Mouse (Mus musculus) stomach, embryonic 15.5 days (tissue): ENCODE measurements at regions not wholly inside any gene's neighbourhood (a gene's known extent, or its start where the extent isn't known, plus 50 kb on each side); places are given as distances from the start of the nearest gene placed in this dataset.
"Not testable (repeated sequence)": the region's sequence is repeated elsewhere in the genome, so short reads cannot be mapped to it uniquely, and the experiment has no call there.

Experiments used
- ATAC-seq: fragments of 200-750 bp; cut with Nextera tagmentation; 2 replicates; pipeline ENCODE4 v1.8.0; 2017; ENCODE audit warnings: low read depth, moderate number of reproducible peaks, moderate TSS enrichment; ENCODE audit not compliant: insufficient read depth, low FRiP score
- H3K27ac ChIP-seq: fragments of 300-500 bp; sonication (generic); 2 replicates; pipeline ENCODE4 v1.5.1; 2015; ENCODE audit warnings: mild to moderate bottlenecking, inconsistent platforms
- H3K27me3 ChIP-seq: fragments of 300-500 bp; sonication (generic); replicated peaks from 2 replicates; pipeline ENCODE4 v1.6.1; 2015; ENCODE audit warnings: inconsistent platforms
- H3K36me3 ChIP-seq: fragments of 300-500 bp; sonication (generic); 2 replicates; pipeline ENCODE4 v1.6.1; 2015; ENCODE audit warnings: inconsistent platforms
- H3K4me1 ChIP-seq: fragments of 300-500 bp; sonication (generic); 2 replicates; pipeline ENCODE4 v1.6.1; 2015; ENCODE audit warnings: inconsistent platforms
- H3K4me2 ChIP-seq: fragments of 300-500 bp; sonication (generic); 2 replicates; pipeline ENCODE4 v1.6.1; 2015; ENCODE audit warnings: mild to moderate bottlenecking, inconsistent platforms
- H3K4me3 ChIP-seq: fragments of 300-500 bp; sonication (generic); replicated peaks from 2 replicates; pipeline ENCODE4 v1.5.1; 2015; ENCODE audit warnings: inconsistent platforms
- H3K9ac ChIP-seq: fragments of 300-500 bp; sonication (generic); 2 replicates; pipeline ENCODE4 v1.6.1; 2015; ENCODE audit warnings: inconsistent platforms
- H3K9me3 ChIP-seq: fragments of 300-500 bp; sonication (generic); 2 replicates; pipeline ENCODE4 v1.6.1; 2016; ENCODE audit warnings: inconsistent platforms
- WGBS: fragments of 180-500 bp; shearing (Covaris S2); methylation state at CpG from one replicate; pipeline ENCODE4 v1.1.7; 2015; 5-methylcytosine and 5-hydroxymethylcytosine counted together

GRCm38 (mm10) chr2:123887587-123887986 lies 202.2 kb upstream of the Sema6d start:
- no peak overlapping the region for H3K4me3 ChIP-seq
- H3K27ac ChIP-seq = no peak overlapping the region
- no peak overlapping the region for H3K4me2 ChIP-seq
- WGBS = 72% methylated on average over 2 of the region's 2 CpGs
- H3K9ac ChIP-seq = no peak overlapping the region
- no peaks in the 10 kb centered on the region for H3K27me3 ChIP-seq
- no peaks in the 10 kb centered on the region for H3K4me1 ChIP-seq
- no peak for ATAC-seq
- no peaks in the 10 kb centered on the region for H3K9me3 ChIP-seq
- H3K36me3 ChIP-seq = no peaks in the 10 kb centered on the region

- not testable (repeated sequence) for H3K9me3 ChIP-seq, H3K27me3 ChIP-seq, H3K4me1 ChIP-seq, H3K4me2 ChIP-seq, H3K36me3 ChIP-seq, H3K9ac ChIP-seq, ATAC-seq, H3K27ac ChIP-seq, H3K4me3 ChIP-seq
- WGBS = 70% methylated on average over 4 of the region's 4 CpGs
Measured at GRCm38 (mm10) chr2:123911921-123912320, 177.8 kb upstream of the Sema6d start.

- Histone ChIP-seq H3K27me3 (no peaks in the 10 kb centered on the region), H3K27ac (no peak overlapping the region), H3K4me1 (no peaks in the 10 kb centered on the region), H3K9me3 (no peaks in the 10 kb centered on the region), H3K4me2 (no peak overlapping the region), H3K4me3 (no peak overlapping the region), H3K36me3 (no peaks in the 10 kb centered on the region), H3K9ac (no peak overlapping the region)
- no peak for ATAC-seq
Measured at GRCm38 (mm10) chr2:123914021-123914420, 175.7 kb upstream of the Sema6d start.

- Histone ChIP-seq H3K4me2 (no peak overlapping the region), H3K4me3 (no peak overlapping the region), H3K36me3 (no peaks in the 10 kb centered on the region), H3K4me1 (no peaks in the 10 kb centered on the region), H3K9ac (no peak overlapping the region), H3K9me3 (no peaks in the 10 kb centered on the region), H3K27ac (no peak overlapping the region), H3K27me3 (no peaks in the 10 kb centered on the region)
- WGBS = 45% methylated on average over 2 of the region's 2 CpGs
- no peak for ATAC-seq
Measured at GRCm38 (mm10) chr2:123920418-123920817, 169.4 kb upstream of the Sema6d start.

GRCm38 (mm10) chr2:123928066-123928465 lies 161.7 kb upstream of the Sema6d start:
- Histone ChIP-seq H3K36me3 (no peaks in the 10 kb centered on the region), H3K4me3 (no peak overlapping the region), H3K4me2 (no peak overlapping the region), H3K27ac (peak overlapping the region; percentile 16; the same call in 1 of the 2 replicates), H3K9me3 (no peaks in the 10 kb centered on the region), H3K9ac (no peak overlapping the region), H3K4me1 (no peaks in the 10 kb centered on the region), H3K27me3 (no peaks in the 10 kb centered on the region)
- ATAC-seq = no peak

- H3K27ac ChIP-seq = no peak overlapping the region
- 83% methylated on average over 2 of the region's 2 CpGs for WGBS
- no peaks in the 10 kb centered on the region for H3K9me3 ChIP-seq
- no peak overlapping the region for H3K9ac ChIP-seq
- H3K36me3 ChIP-seq = no peaks in the 10 kb centered on the region
- H3K4me3 ChIP-seq = no peak overlapping the region
- H3K4me1 ChIP-seq = no peaks in the 10 kb centered on the region
- H3K27me3 ChIP-seq = no peaks in the 10 kb centered on the region
- no peak overlapping the region for H3K4me2 ChIP-seq
- ATAC-seq = no peak
Measured at GRCm38 (mm10) chr2:123936896-123937295, 152.9 kb upstream of the Sema6d start.

- Histone ChIP-seq H3K27me3 (no peaks in the 10 kb centered on the region), H3K36me3 (no peaks in the 10 kb centered on the region), H3K4me2 (no peak overlapping the region), H3K4me1 (no peaks in the 10 kb centered on the region), H3K9ac (no peak overlapping the region), H3K4me3 (no peak overlapping the region), H3K9me3 (no peaks in the 10 kb centered on the region), H3K27ac (no peak overlapping the region)
- WGBS = 90% methylated on average over 7 of the region's 7 CpGs
- ATAC-seq = no peak
Measured at GRCm38 (mm10) chr2:123963606-123964005, 126.2 kb upstream of the Sema6d start.

GRCm38 (mm10) chr2:124003507-124003906 lies 86.3 kb upstream of the Sema6d start:
- Histone ChIP-seq H3K4me1 (no peaks in the 10 kb centered on the region), H3K4me3 (no peak overlapping the region)
- ATAC-seq = no peak

GRCm38 (mm10) chr2:124015542-124015941 lies 74.2 kb upstream of the Sema6d start:
- no peaks in the 10 kb centered on the region for H3K27me3 ChIP-seq
- H3K4me3 ChIP-seq = no peak overlapping the region
- H3K4me2 ChIP-seq = no peak overlapping the region
- WGBS = 84% methylated on average over 2 of the region's 2 CpGs
- H3K9ac ChIP-seq = no peak overlapping the region
- H3K4me1 ChIP-seq = no peaks in the 10 kb centered on the region
- H3K27ac ChIP-seq = no peak overlapping the region
- H3K9me3 ChIP-seq = no peaks in the 10 kb centered on the region
- H3K36me3 ChIP-seq = no peaks in the 10 kb centered on the region
- ATAC-seq = no peak

More at GRCm38 (mm10) chr2:124003507-124003906, 86.3 kb upstream of the Sema6d start:
- no peak overlapping the region for H3K9ac ChIP-seq
- H3K36me3 ChIP-seq = no peaks in the 10 kb centered on the region
- no peaks in the 10 kb centered on the region for H3K9me3 ChIP-seq
- H3K27ac ChIP-seq = no peak overlapping the region
- H3K27me3 ChIP-seq = no peaks in the 10 kb centered on the region
- H3K4me2 ChIP-seq = no peak overlapping the region
